Mouse (Mus musculus): ENCODE measurements around the gene Zfp606. TPM values are rescaled to one million over a fixed set of nuclear protein-coding genes. Genes with fewer than 3 reads are reported as not detected.

Gene Zfp606
- polyA plus RNA-seq (2015; fragmentation: Illumina TruSeq; extraction: RNeasy Lipid Tissue Mini Kit (QIAGEN cat#74804); ENCODE audit: low read depth, low replicate concordance), result 11.6 TPM

GRCm38 (mm10) chr7:12478158-12479008 lies at the start of gene Zfp606:
Gene Zfp606, plus strand, starts transcription at chr7:12478293.

GRCm38 (mm10) chr7:12512217-12512616 lies 34.1 kb downstream of the Zfp606 start, which contains the start of gene 2900092C05Rik:
Gene 2900092C05Rik, plus strand, starts transcription at chr7:12512517.

Other genes with a start within 250 kb of the Zfp606 start
- gene Vmn1r81, start 210.0 kb upstream of the Zfp606 start, polyA plus RNA-seq (2015; fragmentation: Illumina TruSeq; extraction: RNeasy Lipid Tissue Mini Kit (QIAGEN cat#74804); ENCODE audit: low read depth, low replicate concordance), result not detected
- gene Vmn1r82, start 177.9 kb upstream of the Zfp606 start, polyA plus RNA-seq (2015; fragmentation: Illumina TruSeq; extraction: RNeasy Lipid Tissue Mini Kit (QIAGEN cat#74804); ENCODE audit: low read depth, low replicate concordance), result not detected
- gene Vmn1r83, start 148.8 kb upstream of the Zfp606 start, polyA plus RNA-seq (2015; fragmentation: Illumina TruSeq; extraction: RNeasy Lipid Tissue Mini Kit (QIAGEN cat#74804); ENCODE audit: low read depth, low replicate concordance), result not detected
- not detected for gene Vmn1r84, start 109.0 kb upstream of the Zfp606 start, polyA plus RNA-seq (2015; fragmentation: Illumina TruSeq; extraction: RNeasy Lipid Tissue Mini Kit (QIAGEN cat#74804); ENCODE audit: low read depth, low replicate concordance)
- gene Zfp551, start 55.5 kb upstream of the Zfp606 start, polyA plus RNA-seq (2015; fragmentation: Illumina TruSeq; extraction: RNeasy Lipid Tissue Mini Kit (QIAGEN cat#74804); ENCODE audit: low read depth, low replicate concordance), result 4.1 TPM
- not detected for gene 2900092C05Rik, start 34.2 kb downstream of the Zfp606 start, polyA plus RNA-seq (2015; fragmentation: Illumina TruSeq; extraction: RNeasy Lipid Tissue Mini Kit (QIAGEN cat#74804); ENCODE audit: low read depth, low replicate concordance)
- gene Vmn2r53, start 130.5 kb downstream of the Zfp606 start, polyA plus RNA-seq (2015; fragmentation: Illumina TruSeq; extraction: RNeasy Lipid Tissue Mini Kit (QIAGEN cat#74804); ENCODE audit: low read depth, low replicate concordance), result not detected
- gene Vmn2r54, start 162.0 kb downstream of the Zfp606 start, polyA plus RNA-seq (2015; fragmentation: Illumina TruSeq; extraction: RNeasy Lipid Tissue Mini Kit (QIAGEN cat#74804); ENCODE audit: low read depth, low replicate concordance), result not detected
- not detected for gene Vmn2r55, start 206.7 kb downstream of the Zfp606 start, polyA plus RNA-seq (2015; fragmentation: Illumina TruSeq; extraction: RNeasy Lipid Tissue Mini Kit (QIAGEN cat#74804); ENCODE audit: low read depth, low replicate concordance)

All from brain, adult 10 weeks (tissue).